Mouse (Mus musculus): ENCODE measurements at regions not wholly inside any gene's neighbourhood (a gene's known extent, or its start where the extent isn't known, plus 50 kb on each side); places are given as distances from the start of the nearest gene placed in this dataset.

DNA sequence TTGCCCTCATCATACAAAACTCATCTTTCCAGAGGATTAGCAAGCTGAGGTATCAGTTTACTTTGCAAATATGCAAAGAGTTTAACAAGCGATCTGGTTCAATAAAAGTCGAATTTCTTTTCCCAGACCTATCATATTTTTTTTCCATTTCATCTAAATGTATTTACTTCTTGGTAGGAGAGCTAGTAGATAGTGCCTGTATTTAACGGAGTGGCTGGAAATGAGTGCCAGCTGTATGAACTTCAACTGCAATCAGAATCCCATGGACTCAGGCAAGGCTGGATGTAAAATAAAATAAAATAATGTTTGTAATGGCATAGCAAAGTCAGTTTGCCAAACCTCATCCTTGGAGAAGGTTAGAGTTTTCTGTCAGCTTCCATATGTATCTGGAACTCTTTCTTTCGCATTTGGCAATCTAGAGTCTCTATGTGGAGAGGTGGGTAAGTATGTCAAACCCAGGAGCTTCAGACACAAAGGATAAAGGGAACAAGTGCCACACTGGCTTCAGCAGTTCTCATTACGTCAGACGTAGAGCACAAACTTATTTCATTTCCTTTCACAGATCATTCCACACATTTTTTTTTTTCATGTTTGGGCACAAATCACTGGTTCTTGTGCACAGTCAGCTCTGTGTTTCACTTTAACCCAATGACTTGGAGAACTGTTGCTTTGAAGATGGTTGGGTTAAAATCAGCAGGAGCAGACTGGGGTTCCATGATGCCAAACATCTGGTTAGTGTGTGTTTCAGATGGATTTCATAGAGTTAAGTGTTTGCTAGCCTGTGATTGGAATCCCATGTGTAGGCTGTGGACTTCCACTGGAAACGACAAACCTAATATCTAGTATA, 357.2 kb upstream of the Tmc3 start:
- no peaks in the 10 kb centered on the region for H3K27me3 ChIP-seq (ENCODE audit: control insufficient read depth, insufficient read depth, insufficient read length)
- no peaks in the 10 kb centered on the region for H3K79me3 ChIP-seq (ENCODE audit: low read depth)
- no peaks in the 10 kb centered on the region for H3K79me2 ChIP-seq (ENCODE audit: control insufficient read depth, insufficient read depth)
- H3ac ChIP-seq (ENCODE audit: control insufficient read depth, insufficient read length, low read depth), result no peak overlapping the region
- no peaks in the 10 kb centered on the region for H3K36me3 ChIP-seq (ENCODE audit: control insufficient read depth, insufficient read depth)
- no peak overlapping the region for H3K4me3 ChIP-seq (ENCODE audit: insufficient read depth, poor library complexity, severe bottlenecking)
- no peak for TF ChIP-seq CEBPB (IDR thresholded peaks at IDR 0.05; ENCODE audit: low read depth)
- TF ChIP-seq MYOG (IDR thresholded peaks at IDR 0.05; ENCODE audit: control insufficient read depth, extremely low read depth, insufficient read length), result no peak
- no peak for TF ChIP-seq MAX (IDR thresholded peaks at IDR 0.05)
- no peak for TF ChIP-seq FOSL1 (IDR thresholded peaks at IDR 0.05; ENCODE audit: insufficient read depth, low read length, poor library complexity, severe bottlenecking)

DNA sequence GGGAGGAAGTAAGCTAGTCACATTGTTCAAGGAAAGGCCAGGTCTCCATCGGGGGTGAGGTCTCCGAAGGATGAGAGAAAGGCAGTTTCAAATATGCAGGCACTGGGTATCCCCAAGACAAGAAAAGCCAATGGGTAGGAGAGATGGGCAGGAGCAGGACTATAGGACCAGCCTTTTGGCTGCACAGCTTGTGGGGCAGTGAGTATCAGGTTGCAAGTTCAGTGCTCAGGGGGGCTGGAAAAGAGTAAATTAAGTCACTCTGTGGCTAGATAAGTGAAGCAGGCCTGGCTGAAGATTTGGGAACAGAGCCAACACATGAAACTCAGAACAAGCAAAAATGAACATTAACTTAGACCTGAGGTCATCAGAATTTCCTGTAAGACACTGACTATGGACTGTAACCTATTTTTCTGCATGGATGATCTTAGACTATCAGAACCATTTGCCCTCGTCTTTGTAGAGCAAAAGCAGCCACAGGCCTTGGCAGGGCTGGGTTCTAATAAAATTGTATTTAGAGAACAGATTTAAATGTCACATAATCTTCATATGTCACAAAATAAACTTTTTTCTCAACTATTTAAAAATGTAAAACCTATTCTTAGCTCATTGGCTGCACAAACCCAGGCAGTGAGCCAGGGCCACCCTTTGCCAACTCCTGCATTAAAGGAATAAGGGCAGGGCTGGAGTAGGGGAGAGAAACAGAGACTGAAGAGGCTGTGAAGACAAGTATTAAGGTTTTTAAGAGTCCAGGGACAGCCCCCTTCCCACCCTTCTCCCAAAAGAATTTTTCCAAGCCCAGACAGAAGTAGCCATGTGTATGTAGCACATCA, 354.0 kb upstream of the Tmc3 start:
- no peak overlapping the region for H3K4me3 ChIP-seq (ENCODE audit: insufficient read depth, poor library complexity, severe bottlenecking)
- TF ChIP-seq MYOG (IDR thresholded peaks at IDR 0.05; ENCODE audit: control insufficient read depth, extremely low read depth, insufficient read length) (no peak), MYOD1 (IDR thresholded peaks at IDR 0.05; ENCODE audit: control insufficient read depth, insufficient read length, low read depth) (no peak), FOSL1 (IDR thresholded peaks at IDR 0.05; ENCODE audit: insufficient read depth, low read length, poor library complexity, severe bottlenecking) (no peak), MAX (IDR thresholded peaks at IDR 0.05) (no peak), USF1 (IDR thresholded peaks at IDR 0.05; ENCODE audit: low read depth) (no peak), CEBPB (IDR thresholded peaks at IDR 0.05; ENCODE audit: low read depth) (no peak), CTCF (IDR thresholded peaks at IDR 0.05; ENCODE audit: control insufficient read depth, insufficient read depth, insufficient read length) (no peak)
- H3K79me3 ChIP-seq (ENCODE audit: low read depth), result no peaks in the 10 kb centered on the region
- H3K36me3 ChIP-seq (ENCODE audit: control insufficient read depth, insufficient read depth), result no peaks in the 10 kb centered on the region
- H3K27me3 ChIP-seq (ENCODE audit: control insufficient read depth, insufficient read depth, insufficient read length), result no peaks in the 10 kb centered on the region
- H3K79me2 ChIP-seq (ENCODE audit: control insufficient read depth, insufficient read depth), result no peaks in the 10 kb centered on the region
- H3ac ChIP-seq (ENCODE audit: control insufficient read depth, insufficient read length, low read depth), result no peak overlapping the region

DNA sequence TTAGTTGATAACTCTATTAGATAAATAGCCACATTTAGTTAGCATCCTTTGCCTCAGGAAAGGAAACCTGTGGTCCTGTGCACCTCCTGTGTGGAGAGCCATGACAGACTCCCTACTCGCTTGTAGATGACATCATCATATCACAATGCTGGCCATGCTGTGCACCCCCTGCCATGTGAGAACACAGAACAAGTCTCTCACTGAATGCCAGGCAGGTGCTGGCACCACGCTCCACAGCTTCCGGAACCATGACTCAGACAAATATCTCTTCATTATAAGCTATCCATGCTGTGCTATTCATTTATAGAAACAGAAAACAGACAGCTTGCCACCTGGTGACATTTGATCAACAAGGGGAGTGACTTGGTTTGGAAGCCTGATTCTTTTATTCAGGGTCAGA, 349.1 kb upstream of the Tmc3 start:
- no peak for TF ChIP-seq MYOG (IDR thresholded peaks at IDR 0.05; ENCODE audit: control insufficient read depth, extremely low read depth, insufficient read length)
- no peak for TF ChIP-seq MAX (IDR thresholded peaks at IDR 0.05)
- no peak for TF ChIP-seq CEBPB (IDR thresholded peaks at IDR 0.05; ENCODE audit: low read depth)
- no peak for TF ChIP-seq FOSL1 (IDR thresholded peaks at IDR 0.05; ENCODE audit: insufficient read depth, low read length, poor library complexity, severe bottlenecking)
- TF ChIP-seq USF1 (IDR thresholded peaks at IDR 0.05; ENCODE audit: low read depth), result no peak
- Histone ChIP-seq H3K27me3 (ENCODE audit: control insufficient read depth, insufficient read depth, insufficient read length) (no peaks in the 10 kb centered on the region), H3ac (ENCODE audit: control insufficient read depth, insufficient read length, low read depth) (no peak overlapping the region), H3K4me3 (ENCODE audit: insufficient read depth, poor library complexity, severe bottlenecking) (no peak overlapping the region), H3K79me3 (ENCODE audit: low read depth) (no peaks in the 10 kb centered on the region), H3K79me2 (ENCODE audit: control insufficient read depth, insufficient read depth) (no peaks in the 10 kb centered on the region), H3K36me3 (ENCODE audit: control insufficient read depth, insufficient read depth) (no peaks in the 10 kb centered on the region)

DNA sequence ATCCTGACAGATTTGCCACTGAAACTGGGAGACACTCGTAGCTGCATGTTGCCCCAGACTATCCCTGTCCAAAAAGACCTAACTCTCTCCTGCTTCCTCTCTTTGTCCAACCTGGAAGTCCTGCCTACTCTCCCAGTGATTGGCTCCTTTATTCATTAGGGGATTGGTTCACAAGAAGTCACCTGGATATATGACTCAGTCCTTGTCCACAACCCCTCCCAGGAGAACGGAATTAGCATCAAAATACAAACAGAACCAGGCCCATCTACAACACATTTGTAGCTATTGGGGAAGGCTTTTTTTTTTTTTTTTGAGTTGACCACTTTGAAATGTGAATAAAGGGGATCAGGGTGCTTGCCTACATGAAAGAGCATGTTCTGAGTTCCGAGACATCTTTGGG, 347.4 kb upstream of the Tmc3 start:
- Histone ChIP-seq H3K27me3 (ENCODE audit: control insufficient read depth, insufficient read depth, insufficient read length) (no peaks in the 10 kb centered on the region), H3K79me3 (ENCODE audit: low read depth) (no peaks in the 10 kb centered on the region), H3K79me2 (ENCODE audit: control insufficient read depth, insufficient read depth) (no peaks in the 10 kb centered on the region), H3K4me3 (ENCODE audit: insufficient read depth, poor library complexity, severe bottlenecking) (no peak overlapping the region), H3ac (ENCODE audit: control insufficient read depth, insufficient read length, low read depth) (no peak overlapping the region), H3K36me3 (ENCODE audit: control insufficient read depth, insufficient read depth) (no peaks in the 10 kb centered on the region)
- TF ChIP-seq CTCF (IDR thresholded peaks at IDR 0.05; ENCODE audit: control insufficient read depth, insufficient read depth, insufficient read length) (no peak), USF1 (IDR thresholded peaks at IDR 0.05; ENCODE audit: low read depth) (no peak), MYOG (IDR thresholded peaks at IDR 0.05; ENCODE audit: control insufficient read depth, extremely low read depth, insufficient read length) (no peak), MYOD1 (IDR thresholded peaks at IDR 0.05; ENCODE audit: control insufficient read depth, insufficient read length, low read depth) (no peak), MAX (IDR thresholded peaks at IDR 0.05) (no peak), FOSL1 (IDR thresholded peaks at IDR 0.05; ENCODE audit: insufficient read depth, low read length, poor library complexity, severe bottlenecking) (no peak), CEBPB (IDR thresholded peaks at IDR 0.05; ENCODE audit: low read depth) (no peak)

DNA sequence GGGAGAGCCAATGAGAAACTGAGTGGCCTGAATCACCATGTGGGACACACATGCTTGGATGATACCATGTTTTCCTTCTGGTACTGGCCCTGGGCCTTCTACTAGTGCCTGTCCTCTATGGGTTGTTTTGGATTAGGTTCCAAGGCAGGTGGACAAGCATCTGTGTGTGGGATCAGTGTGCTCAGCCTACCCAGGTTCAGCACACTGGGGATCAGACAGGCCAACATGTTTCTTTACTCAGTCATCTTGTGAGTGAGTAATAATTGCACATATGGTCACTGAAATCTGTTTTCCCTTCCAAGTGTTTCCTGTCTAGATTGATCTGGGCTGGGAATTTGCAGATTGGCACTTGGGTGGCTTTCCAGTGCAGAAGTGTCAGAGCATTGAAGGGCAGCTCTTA, 346.6 kb upstream of the Tmc3 start:
- no peaks in the 10 kb centered on the region for H3K79me3 ChIP-seq (ENCODE audit: low read depth)
- H3ac ChIP-seq (ENCODE audit: control insufficient read depth, insufficient read length, low read depth), result no peak overlapping the region
- H3K4me3 ChIP-seq (ENCODE audit: insufficient read depth, poor library complexity, severe bottlenecking), result no peak overlapping the region
- TF ChIP-seq FOSL1 (IDR thresholded peaks at IDR 0.05; ENCODE audit: insufficient read depth, low read length, poor library complexity, severe bottlenecking) (no peak), CEBPB (IDR thresholded peaks at IDR 0.05; ENCODE audit: low read depth) (no peak), MYOD1 (IDR thresholded peaks at IDR 0.05; ENCODE audit: control insufficient read depth, insufficient read length, low read depth) (no peak), USF1 (IDR thresholded peaks at IDR 0.05; ENCODE audit: low read depth) (no peak)
- no peaks in the 10 kb centered on the region for H3K27me3 ChIP-seq (ENCODE audit: control insufficient read depth, insufficient read depth, insufficient read length)
- no peaks in the 10 kb centered on the region for H3K79me2 ChIP-seq (ENCODE audit: control insufficient read depth, insufficient read depth)
- H3K36me3 ChIP-seq (ENCODE audit: control insufficient read depth, insufficient read depth), result no peaks in the 10 kb centered on the region

Measured in C2C12 (cell line).